In the genomic region with DNA sequence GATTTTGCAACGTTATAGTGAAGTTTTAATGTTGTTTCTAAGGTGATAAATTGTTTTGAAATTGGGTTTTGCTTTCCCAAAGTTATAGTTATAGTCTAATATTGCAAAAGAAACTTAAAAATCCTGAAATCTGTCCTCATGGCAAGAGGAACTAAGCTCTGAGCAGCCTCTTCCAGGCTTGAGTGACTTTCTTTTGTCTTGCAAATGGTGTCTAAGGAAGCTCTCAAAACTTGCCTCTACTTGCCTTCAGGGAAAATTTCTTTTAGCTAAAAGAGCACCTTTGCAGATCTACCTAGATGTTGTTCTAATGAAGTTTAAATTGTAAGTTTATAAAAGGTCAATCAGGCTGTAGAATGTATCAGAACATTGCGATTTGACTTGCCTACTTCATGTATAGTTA, we compare ENCODE assay signal across 22 mouse cellular contexts.
A peak's percentile ranks its signal among the peaks of the same experiment; 100 is the strongest.
DNase-seq lines count a peak whose midpoint lies in the region; ATAC-seq and TF ChIP-seq lines count a peak whose summit lies in the region.
"Had no signal": no experiment of that assay in that cellular context is flagged by ENCODE, and none has a peak within 500 bp of the region (broad histone marks: within the 10 kb centered on the region; RNA-seq: fewer than 3 reads in every experiment).

No protein-coding gene starts in this region.

- H3K4me3 ChIP-seq in CH12.LX (replicated peaks in 1 of 3; ENCODE audit: low read depth in 2 of 3, low read length in 2 of 3, poor library complexity in 1 of 3) (no peak overlapping the region), ES-E14 (ENCODE audit: insufficient read depth in 1 of 2, low read depth in 1 of 2, low read length in 2 of 2, poor library complexity in 1 of 2, severe bottlenecking in 1 of 2) (no peak overlapping the region)
- no peak overlapping the region for H3K4me3 ChIP-seq in intestine, embryonic 15.5 days (replicated peaks)
- H3K4me3 ChIP-seq: embryonic facial prominence, embryonic 10.5 days; embryonic facial prominence, embryonic 12.5 days; forebrain, embryonic 13.5 days; forebrain, embryonic 15.5 days had no signal

- 0 out of 2 replicates have a peak, but pooled peaks have one; percentile 20 for TF ChIP-seq EP300 in CH12.LX (IDR thresholded peaks at IDR 0.05; ENCODE audit: low read length)

- 61% methylated on average over 2 of the region's 2 CpGs for WGBS in intestine, embryonic 15.5 days

- H3K9ac ChIP-seq in CH12.LX (ENCODE audit: insufficient read depth, low read depth) (no peak overlapping the region), ES-E14 (ENCODE audit: insufficient read depth, low read depth, low read length, poor library complexity, severe bottlenecking) (no peak overlapping the region)
- H3K9ac ChIP-seq in intestine, embryonic 15.5 days = no peak overlapping the region
- H3K9ac ChIP-seq: embryonic facial prominence, embryonic 12.5 days; forebrain, embryonic 13.5 days; forebrain, embryonic 15.5 days; forebrain, postnatal 0 days had no signal

- H3K27me3 ChIP-seq in CH12.LX (replicated peaks) = no peaks in the 10 kb centered on the region
- no peaks in the 10 kb centered on the region for H3K27me3 ChIP-seq in intestine, embryonic 15.5 days (replicated peaks)
- H3K27me3 ChIP-seq: embryonic facial prominence, embryonic 12.5 days; forebrain, embryonic 13.5 days; forebrain, embryonic 15.5 days; Patski had no signal

- TF ChIP-seq POLR2A in CH12.LX (IDR thresholded peaks at IDR 0.05; ENCODE audit: low read depth, low read length) = no peak

- H3K27ac ChIP-seq in CH12.LX (ENCODE audit: insufficient read depth, low read depth) (no peak overlapping the region), ES-E14 (ENCODE audit: insufficient read depth, low read depth, low read length, poor library complexity, severe bottlenecking) (no peak overlapping the region; the same call in 1 of the 2 replicates)
- H3K27ac ChIP-seq in intestine, embryonic 15.5 days = no peak overlapping the region
- H3K27ac ChIP-seq: embryonic facial prominence, embryonic 10.5 days; embryonic facial prominence, embryonic 12.5 days; forebrain, embryonic 13.5 days; forebrain, embryonic 15.5 days had no signal

- no peak overlapping the region for H3K4me2 ChIP-seq in CH12.LX (ENCODE audit: insufficient read depth, low read depth, poor library complexity, severe bottlenecking)
- H3K4me2 ChIP-seq in intestine, embryonic 15.5 days (replicated peaks) = no peak overlapping the region
- H3K4me2 ChIP-seq: embryonic facial prominence, embryonic 12.5 days; forebrain, embryonic 13.5 days; forebrain, embryonic 15.5 days had no signal

- no peaks in the 10 kb centered on the region for H3K9me3 ChIP-seq in CH12.LX (replicated peaks; ENCODE audit: low read length)
- H3K9me3 ChIP-seq in ES-E14 (ENCODE audit: control insufficient read depth, insufficient read depth, low read depth, low read length) = no peaks in the 10 kb centered on the region; the same call in 1 of the 2 replicates
- no peaks in the 10 kb centered on the region for H3K9me3 ChIP-seq in intestine, embryonic 15.5 days
- H3K9me3 ChIP-seq: embryonic facial prominence, embryonic 10.5 days; embryonic facial prominence, embryonic 12.5 days; forebrain, embryonic 13.5 days; forebrain, embryonic 15.5 days had no signal

- H3K4me1 ChIP-seq in CH12.LX (ENCODE audit: control insufficient read depth in 1 of 2, insufficient read depth in 2 of 2) (peaks cover 0 to 4% of the 10 kb centered on the region in 2 experiments; a peak in 2 of 4 replicates), ES-E14 (ENCODE audit: control insufficient read depth in 2 of 2, insufficient read depth in 2 of 2, low read length in 2 of 2, poor library complexity in 1 of 2) (peaks cover 0 to 7% of the 10 kb centered on the region in 2 experiments; a peak in 1 of 4 replicates)
- no peaks in the 10 kb centered on the region for H3K4me1 ChIP-seq in intestine, embryonic 15.5 days (replicated peaks)
- H3K4me1 ChIP-seq: embryonic facial prominence, embryonic 10.5 days; embryonic facial prominence, embryonic 12.5 days; forebrain, embryonic 13.5 days; forebrain, embryonic 15.5 days had no signal

- TF ChIP-seq CTCF in CH12.LX (conservative IDR thresholded peaks at IDR 0.05 in 1 of 2, IDR thresholded peaks at IDR 0.05 in 1 of 2; ENCODE audit: low read depth in 2 of 2, low read length in 2 of 2) = no peak

- no peak for TF ChIP-seq RAD21 in CH12.LX (IDR thresholded peaks at IDR 0.05; ENCODE audit: low read depth, low read length)

- dilution Hi-C loops in CH12.LX (cut with MboI; ENCODE audit: extremely low pct_ligation_motif_present, extremely low pct_unique_long_range_greater_than_20kb, low sequenced_read_pairs) = no loop called here

- no peaks in the 10 kb centered on the region for H3K36me3 ChIP-seq in CH12.LX (replicated peaks in 1 of 2; ENCODE audit: control insufficient read depth in 1 of 2, insufficient read depth in 1 of 2, low read length in 1 of 2)
- no peaks in the 10 kb centered on the region for H3K36me3 ChIP-seq in ES-E14 (ENCODE audit: control insufficient read depth, insufficient read depth, low read length, poor library complexity, severe bottlenecking)
- H3K36me3 ChIP-seq in intestine, embryonic 15.5 days = no peaks in the 10 kb centered on the region
- H3K36me3 ChIP-seq: embryonic facial prominence, embryonic 10.5 days; embryonic facial prominence, embryonic 12.5 days; forebrain, embryonic 15.5 days had no signal

- in situ Hi-C loops in CH12.LX (cut with MboI; ENCODE audit: low pct_ligation_motif_present, low pct_unique_long_range_greater_than_20kb, low sequenced_read_pairs) (no loop called here), ES-E14 (cut with MboI; ENCODE audit: low sequenced_read_pairs in 2 of 2, unreplicated experiment in 2 of 2) (no loop called here)

- no peak for ATAC-seq in intestine, embryonic 15.5 days
- ATAC-seq: activated CD4-positive, CD25-positive, alpha-beta regulatory T cell, adult 4 months; CD4-positive, CD25-positive, alpha-beta regulatory T cell, adult 4 months; forebrain, embryonic 13.5 days; forebrain, embryonic 15.5 days; forebrain, postnatal 0 days; Patski had no signal

- DNase-seq in CH12.LX (ENCODE audit: extremely low read depth) = peak; percentile 17
- DNase-seq in ES-E14 (ENCODE audit: low read depth, low spot score) = no peak
- peak; percentile 43 for DNase-seq in ZHBTc4 (ENCODE audit: low read depth, low spot score)
- no peak for DNase-seq in kidney, adult 8-10 months
- DNase-seq: adrenal gland, adult 8-10 months; adrenal gland, postnatal 14 days; adrenal gland, postnatal 36 days; B cell, adult 2 months; cerebellum, adult 11-12 months; cerebellum, adult 2 months; cerebellum, adult 9-10 months; cerebellum, postnatal 10 days; cerebellum, postnatal 25 days; forebrain, postnatal 0 days had no signal

- no peaks in the 10 kb centered on the region for H3K79me2 ChIP-seq in CH12.LX (replicated peaks; ENCODE audit: control insufficient read depth, extremely low read depth, insufficient read depth, poor library complexity, severe bottlenecking)

TF ChIP-seq in CH12.LX, 34 proteins besides CTCF, POLR2A, EP300 and RAD21:
- no peak for TF ChIP-seq IRF4 (IDR thresholded peaks at IDR 0.05; ENCODE audit: low read depth, low read length)
- no peak for TF ChIP-seq MYC (IDR thresholded peaks at IDR 0.05; ENCODE audit: low read depth, low read length)
- no peak for TF ChIP-seq HCFC1 (IDR thresholded peaks at IDR 0.05; ENCODE audit: low read depth, low read length)
- no peak for TF ChIP-seq ZKSCAN1 (IDR thresholded peaks at IDR 0.05; ENCODE audit: borderline replicate concordance, low read depth, low read length)
- no peak for TF ChIP-seq ZC3H11A (IDR thresholded peaks at IDR 0.05; ENCODE audit: low read depth, low read length)
- TF ChIP-seq RCOR1 (conservative IDR thresholded peaks at IDR 0.05; ENCODE audit: low read depth, low read length) = no peak
- TF ChIP-seq SIN3A (IDR thresholded peaks at IDR 0.05; ENCODE audit: low read length) = no peak
- TF ChIP-seq POLR2AphosphoS2 (IDR thresholded peaks at IDR 0.05; ENCODE audit: low read depth, low read length) = no peak
- TF ChIP-seq KAT2A (IDR thresholded peaks at IDR 0.05; ENCODE audit: insufficient replicate concordance, low read length) = no peak
- no peak for TF ChIP-seq MEF2A (IDR thresholded peaks at IDR 0.05; ENCODE audit: borderline replicate concordance, low read depth, low read length)
- TF ChIP-seq UBTF (IDR thresholded peaks at IDR 0.05; ENCODE audit: low read depth, low read length) = no peak
- TF ChIP-seq PAX5 (IDR thresholded peaks at IDR 0.05; ENCODE audit: low read length) = no peak
- TF ChIP-seq ETS1 (conservative IDR thresholded peaks at IDR 0.05; ENCODE audit: low read depth, low read length) = no peak
- TF ChIP-seq MXI1 (IDR thresholded peaks at IDR 0.05; ENCODE audit: low read depth, low read length) = no peak
- TF ChIP-seq MAFK (IDR thresholded peaks at IDR 0.05; ENCODE audit: insufficient replicate concordance, low read length) = no peak
- TF ChIP-seq MAZ (IDR thresholded peaks at IDR 0.05; ENCODE audit: low read depth, low read length) = no peak

TF ChIP-seq in ES-E14, 5 proteins besides CTCF, POLR2A, EP300 and RAD21:
- no peak for TF ChIP-seq HCFC1 (IDR thresholded peaks at IDR 0.05; ENCODE audit: borderline replicate concordance, insufficient read depth, low read length)
- no peak for TF ChIP-seq ZC3H11A (IDR thresholded peaks at IDR 0.05; ENCODE audit: borderline replicate concordance, low read depth, low read length)
- TF ChIP-seq ZNF384 (IDR thresholded peaks at IDR 0.05; ENCODE audit: low read depth, low read length) = no peak
- TF ChIP-seq CHD2 (IDR thresholded peaks at IDR 0.05; ENCODE audit: low read depth, low read length) = no peak
- TF ChIP-seq MAFK (IDR thresholded peaks at IDR 0.05; ENCODE audit: insufficient read depth, low read depth, low read length) = peak; percentile 53; the same call in 1 of the 2 replicates

Comparison
In these comparisons a context has a peak if more than half of its experiments do, and no peak if none do; other contexts are left out.
1. DNase-seq: peak in CH12.LX (single experiment) and ZHBTc4 (single experiment); none in ES-E14 (single experiment) and kidney, adult 8-10 months (0 of 2).